Mouse (Mus musculus): ENCODE measurements around the gene Mfsd13b. TPM values are rescaled to one million over a fixed set of nuclear protein-coding genes. Genes with fewer than 3 reads are reported as not detected.
A peak's percentile ranks its signal among the peaks of the same experiment; 100 is the strongest.

The Mfsd13b gene
- not detected in 2 replicates for total RNA-seq (2014; rRNA removed; ENCODE audit: low replicate concordance)
- 0.15 and 0.33 TPM in 2 replicates for polyA plus RNA-seq (2015; fragmentation: Nextera tagmentation; extraction: Ambion mirVana)

DNA sequence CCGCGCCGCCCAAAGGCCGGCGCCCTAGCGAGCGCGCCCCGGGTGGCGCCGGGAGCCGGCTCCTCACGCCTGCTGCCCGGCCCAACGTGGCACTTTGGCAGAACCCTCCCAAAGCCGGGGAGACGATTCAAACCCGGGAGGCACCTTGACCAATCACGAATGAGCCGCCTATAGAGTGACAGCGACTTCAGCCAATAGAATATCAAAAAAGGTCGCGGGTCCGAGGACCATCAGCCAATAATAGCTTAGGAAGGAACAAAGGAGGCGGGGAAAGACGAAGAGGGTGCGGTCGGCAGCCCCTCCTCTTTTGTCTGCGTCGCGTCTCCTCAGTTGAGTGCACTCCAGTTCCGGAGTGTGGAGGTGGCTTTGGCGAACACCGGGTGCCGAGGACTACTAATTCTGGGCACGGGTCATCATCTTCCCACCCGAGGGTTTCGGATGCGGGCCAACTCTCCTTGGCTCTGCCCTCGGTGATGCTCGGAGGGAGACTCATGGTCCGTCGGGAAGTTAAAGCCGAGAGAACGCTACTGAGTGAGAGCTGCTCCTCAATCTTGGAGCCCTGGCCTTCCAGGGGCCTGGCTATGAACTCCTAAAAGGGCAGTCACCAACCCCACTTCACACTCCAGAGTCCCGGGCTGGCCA is at the start of gene Mfsd13b, which contains the start of gene Cdr2:
Gene Mfsd13b (plus strand): TSS at position 310 of the 642 bp plus-strand sequence.
Gene Cdr2 (minus strand): TSS at position 113 of the 642 bp plus-strand sequence.
- DNase-seq (ENCODE audit: low spot score) (peak; percentile 93), ATAC-seq (ENCODE audit: insufficient read depth, low read depth) (peak; percentile 97)
- Histone ChIP-seq H3K27me3 (ENCODE audit: control insufficient read depth, insufficient read depth, low read length) (no peaks in the 10 kb centered on the region), H3K27ac (ENCODE audit: low read depth) (peak within 1 kb of the TSS; percentile 83), H3K9ac (replicated peaks; ENCODE audit: low read depth, low read length) (peak within 1 kb of the TSS; percentile 73), H3K9me3 (replicated peaks; ENCODE audit: control insufficient read depth, low read length) (no peaks in the 10 kb centered on the region), H3K36me3 (replicated peaks; ENCODE audit: control insufficient read depth, insufficient read depth, low read length) (no peaks in the 10 kb centered on the region), H3K4me1 (ENCODE audit: control insufficient read depth, insufficient read depth) (no peaks in the 10 kb centered on the region), H3K4me2 (ENCODE audit: low read depth, low read length) (peak within 1 kb of the TSS; percentile 90), H3K4me3 (ENCODE audit: low read depth, low read length) (peak within 1 kb of the TSS; percentile 97)
- under 1% methylated on average over 43 of the region's 46 CpGs for WGBS
- TF ChIP-seq CTCF (IDR thresholded peaks at IDR 0.05; ENCODE audit: low read depth), result no peak
- peak; percentile 81 for TF ChIP-seq EP300 (IDR thresholded peaks at IDR 0.05; ENCODE audit: low read depth)

DNA sequence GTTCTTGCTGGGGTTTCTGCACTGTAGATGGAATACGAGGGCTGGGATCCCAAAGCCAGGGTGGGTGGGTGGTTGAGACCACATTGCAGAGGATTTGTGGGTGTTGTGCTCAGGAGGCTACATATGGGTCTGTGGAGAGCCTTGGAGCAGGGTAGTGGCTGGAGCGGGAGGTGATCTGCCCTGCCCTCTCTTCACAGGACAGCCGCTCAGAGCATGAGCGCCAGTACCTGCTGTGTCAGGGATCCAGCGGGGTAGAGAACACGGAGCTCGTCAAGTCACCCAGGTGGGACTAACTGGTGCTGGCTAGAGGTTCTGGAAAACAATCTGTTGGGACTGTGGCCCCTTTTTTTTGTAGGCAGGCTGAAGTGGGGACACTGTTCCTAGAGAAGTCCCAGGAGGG is 49.2 kb upstream of the Mfsd13b start:
- Histone ChIP-seq H3K27me3 (ENCODE audit: control insufficient read depth, insufficient read depth, low read length) (no peaks in the 10 kb centered on the region), H3K4me1 (ENCODE audit: control insufficient read depth, insufficient read depth) (no peaks in the 10 kb centered on the region), H3K9me3 (replicated peaks; ENCODE audit: control insufficient read depth, low read length) (no peaks in the 10 kb centered on the region), H3K9ac (replicated peaks; ENCODE audit: low read depth, low read length) (no peak overlapping the region), H3K36me3 (replicated peaks; ENCODE audit: control insufficient read depth, insufficient read depth, low read length) (peaks cover 86% of the 10 kb centered on the region), H3K27ac (ENCODE audit: low read depth) (no peak overlapping the region), H3K4me3 (ENCODE audit: low read depth, low read length) (no peak overlapping the region), H3K4me2 (ENCODE audit: low read depth, low read length) (no peak overlapping the region)
- no peak for TF ChIP-seq EP300 (IDR thresholded peaks at IDR 0.05; ENCODE audit: low read depth)
- no peak for TF ChIP-seq CTCF (IDR thresholded peaks at IDR 0.05; ENCODE audit: low read depth)
- WGBS, result 91% methylated on average over 7 of the region's 7 CpGs
- ATAC-seq (ENCODE audit: insufficient read depth, low read depth) (no peak), DNase-seq (ENCODE audit: low spot score) (no peak)

DNA sequence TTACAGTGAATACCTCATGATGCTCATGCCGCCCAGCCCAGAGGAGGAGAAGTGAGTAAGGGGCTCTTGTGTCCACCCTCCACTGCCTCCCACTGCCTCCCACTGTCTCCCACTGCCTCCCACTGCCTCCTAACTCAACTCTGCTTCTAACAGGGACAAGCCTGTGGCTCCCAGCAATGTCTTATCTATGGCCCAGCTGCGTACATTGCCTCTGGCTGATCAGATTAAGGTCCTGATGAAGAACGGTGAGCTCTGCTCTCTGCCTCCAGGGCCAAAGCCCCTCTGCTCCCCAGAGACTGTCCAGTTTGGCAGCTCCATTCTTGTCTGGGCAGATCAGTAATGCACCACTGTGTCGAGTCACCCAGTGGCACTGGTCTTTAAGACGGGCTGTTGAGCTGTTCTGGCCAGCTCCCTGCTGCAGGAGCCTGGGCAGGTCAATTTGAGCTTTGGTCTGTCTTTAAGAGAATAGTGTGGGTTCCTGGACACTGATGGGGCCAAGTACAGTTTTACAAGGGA is 48.6 kb upstream of the Mfsd13b start:
- Histone ChIP-seq H3K9ac (replicated peaks; ENCODE audit: low read depth, low read length) (no peak overlapping the region), H3K4me3 (ENCODE audit: low read depth, low read length) (no peak overlapping the region), H3K4me1 (ENCODE audit: control insufficient read depth, insufficient read depth) (no peaks in the 10 kb centered on the region), H3K9me3 (replicated peaks; ENCODE audit: control insufficient read depth, low read length) (no peaks in the 10 kb centered on the region), H3K27me3 (ENCODE audit: control insufficient read depth, insufficient read depth, low read length) (no peaks in the 10 kb centered on the region), H3K36me3 (replicated peaks; ENCODE audit: control insufficient read depth, insufficient read depth, low read length) (peaks cover 86% of the 10 kb centered on the region), H3K27ac (ENCODE audit: low read depth) (no peak overlapping the region), H3K4me2 (ENCODE audit: low read depth, low read length) (no peak overlapping the region)
- 79% methylated on average over 5 of the region's 5 CpGs for WGBS
- TF ChIP-seq EP300 (IDR thresholded peaks at IDR 0.05; ENCODE audit: low read depth), result no peak
- no peak for TF ChIP-seq CTCF (IDR thresholded peaks at IDR 0.05; ENCODE audit: low read depth)
- no peak for DNase-seq (ENCODE audit: low spot score)
- ATAC-seq (ENCODE audit: insufficient read depth, low read depth), result no peak

DNA sequence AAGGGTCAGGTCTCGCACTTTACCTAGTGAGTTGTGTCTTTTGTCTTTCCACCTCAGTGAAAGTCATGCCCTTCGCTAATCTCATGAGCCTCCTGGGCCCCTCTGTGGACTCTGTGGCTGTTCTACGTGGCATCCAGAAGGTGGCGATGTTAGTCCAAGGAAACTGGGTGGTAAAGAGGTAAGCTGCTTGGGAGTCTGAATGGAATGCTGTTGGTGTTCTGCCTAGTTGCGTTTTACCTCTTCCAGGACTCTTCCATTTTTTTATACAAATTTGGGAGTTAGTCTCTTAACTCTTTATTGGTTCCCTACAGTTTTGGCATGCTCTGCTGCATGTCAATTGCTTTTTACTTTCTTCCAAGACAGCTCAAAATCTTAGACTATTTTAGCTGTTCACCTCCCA is 47.6 kb upstream of the Mfsd13b start:
- Histone ChIP-seq H3K36me3 (replicated peaks; ENCODE audit: control insufficient read depth, insufficient read depth, low read length) (peaks cover 86% of the 10 kb centered on the region), H3K4me1 (ENCODE audit: control insufficient read depth, insufficient read depth) (no peaks in the 10 kb centered on the region), H3K9me3 (replicated peaks; ENCODE audit: control insufficient read depth, low read length) (no peaks in the 10 kb centered on the region), H3K27me3 (ENCODE audit: control insufficient read depth, insufficient read depth, low read length) (no peaks in the 10 kb centered on the region), H3K4me2 (ENCODE audit: low read depth, low read length) (no peak overlapping the region), H3K27ac (ENCODE audit: low read depth) (no peak overlapping the region), H3K9ac (replicated peaks; ENCODE audit: low read depth, low read length) (no peak overlapping the region), H3K4me3 (ENCODE audit: low read depth, low read length) (no peak overlapping the region)
- WGBS, result 28% methylated on average over 5 of the region's 5 CpGs
- peak; percentile 65; the same call in 1 of the 2 replicates for ATAC-seq (ENCODE audit: insufficient read depth, low read depth)
- TF ChIP-seq EP300 (IDR thresholded peaks at IDR 0.05; ENCODE audit: low read depth), result no peak
- TF ChIP-seq CTCF (IDR thresholded peaks at IDR 0.05; ENCODE audit: low read depth), result peak; percentile 83
- DNase-seq (ENCODE audit: low spot score), result peak; percentile 64

DNA sequence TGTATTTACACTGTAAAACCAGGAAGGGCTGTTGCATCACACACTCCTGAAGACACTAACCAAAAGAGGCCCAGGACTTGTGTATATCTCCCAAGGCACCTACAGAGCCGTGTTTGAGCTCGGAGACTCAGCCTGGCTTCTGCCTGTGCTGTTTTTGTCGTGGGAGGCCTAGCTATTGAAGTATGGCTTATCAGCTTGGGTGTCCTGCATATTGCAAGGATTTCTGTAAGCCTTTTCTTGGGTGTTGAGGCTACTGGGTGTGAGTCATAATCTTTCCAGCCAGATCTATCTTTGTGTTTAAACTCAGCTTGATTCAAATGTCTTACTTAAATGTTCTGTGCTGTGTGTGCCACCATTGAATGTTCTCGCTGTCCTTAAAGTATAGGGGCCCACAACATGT is 45.8 kb upstream of the Mfsd13b start:
- TF ChIP-seq CTCF (IDR thresholded peaks at IDR 0.05; ENCODE audit: low read depth) (no peak), EP300 (IDR thresholded peaks at IDR 0.05; ENCODE audit: low read depth) (no peak)
- Histone ChIP-seq H3K9me3 (replicated peaks; ENCODE audit: control insufficient read depth, low read length) (no peaks in the 10 kb centered on the region), H3K4me1 (ENCODE audit: control insufficient read depth, insufficient read depth) (no peaks in the 10 kb centered on the region), H3K4me3 (ENCODE audit: low read depth, low read length) (no peak overlapping the region), H3K4me2 (ENCODE audit: low read depth, low read length) (no peak overlapping the region), H3K27me3 (ENCODE audit: control insufficient read depth, insufficient read depth, low read length) (no peaks in the 10 kb centered on the region), H3K9ac (replicated peaks; ENCODE audit: low read depth, low read length) (no peak overlapping the region), H3K36me3 (replicated peaks; ENCODE audit: control insufficient read depth, insufficient read depth, low read length) (peaks cover 87% of the 10 kb centered on the region), H3K27ac (ENCODE audit: low read depth) (no peak overlapping the region)
- ATAC-seq (ENCODE audit: insufficient read depth, low read depth) (no peak), DNase-seq (ENCODE audit: low spot score) (no peak)
- WGBS, result 69% methylated on average over 4 of the region's 4 CpGs

Data from heart, postnatal 0 days (tissue).